Mouse (Mus musculus) kidney, adult 2 months (tissue): ENCODE results near the gene Poldip3. TPM values are rescaled to one million over a fixed set of nuclear protein-coding genes. Genes with fewer than 3 reads are reported as not detected.
"Not testable (repeated sequence)": the region's sequence is repeated elsewhere in the genome, so short reads cannot be mapped to it uniquely, and the experiment has no call there.

Experiments
- DNase-seq: peaks from one replicate; pipeline ENCODE4 v3.0.0; 2021
- H3K27ac ChIP-seq: fragments of 200-500 bp; 2 replicates; pipeline ENCODE4 v1.5.1; 2012; ENCODE audit warnings: low read depth, low read length, control low read depth, inconsistent platforms; ENCODE audit not compliant: insufficient read depth
- H3K27me3 ChIP-seq: fragments of 200-500 bp; replicated peaks from 2 replicates; pipeline ENCODE4 v1.6.1; 2012; ENCODE audit warnings: mild to moderate bottlenecking, moderate library complexity, low read length, inconsistent platforms; ENCODE audit not compliant: control insufficient read depth, insufficient read depth
- H3K36me3 ChIP-seq: fragments of 200-500 bp; 2 replicates; pipeline ENCODE4 v1.6.1; 2012; ENCODE audit warnings: mild to moderate bottlenecking, moderate library complexity, low read length, inconsistent platforms; ENCODE audit not compliant: control insufficient read depth, insufficient read depth
- H3K4me1 ChIP-seq: fragments of 200-500 bp; 2 replicates; pipeline ENCODE4 v1.6.1; 2011; ENCODE audit warnings: low read length; ENCODE audit not compliant: control insufficient read depth, insufficient read depth
- H3K4me3 ChIP-seq: fragments of 200-500 bp; 2 replicates; pipeline ENCODE4 v1.5.1; 2011; ENCODE audit warnings: mild to moderate bottlenecking, low read depth, low read length, control low read depth; ENCODE audit not compliant: insufficient read depth
- CTCF ChIP-seq: fragments of 200-500 bp; conservative IDR thresholded peaks from 2 replicates; pipeline ENCODE4 v1.5.1; 2011; ENCODE audit warnings: low read depth, mild to moderate bottlenecking, control low read depth, low read length, moderate library complexity, mixed read lengths; ENCODE audit not compliant: insufficient read depth, insufficient read length
- POLR2A ChIP-seq: fragments of 200-500 bp; IDR thresholded peaks from one replicate; pipeline ENCODE4 v1.6.1; 2011; ENCODE audit warnings: low read depth, low read length, control low read depth
- WGBS: fragments of 180-500 bp; shearing (Covaris S2); methylation state at CpG from one replicate; pipeline ENCODE4 v1.1.7; 2018; 5-methylcytosine and 5-hydroxymethylcytosine counted together
- polyA plus RNA-seq: library from polyadenylated mRNA; depleted of rRNA; stranded (reverse); fragments of >200 nt; gene quantifications from 2 replicates; pipeline ENCODE4 v1.2.3, GENCODE M21; 2012

Poldip3 gene
- polyA plus RNA-seq, 1 experiment, result 47.2 TPM

GRCm38 (mm10) chr15:83142861-83143260, 6.3 kb downstream of the Poldip3 start:
- TF ChIP-seq POLR2A (no peak), CTCF (no peak)
- no peak overlapping the region for H3K27ac ChIP-seq
- H3K27me3 ChIP-seq, result no peaks in the 10 kb centered on the region
- H3K4me3 ChIP-seq, result no peak overlapping the region
- H3K4me1 ChIP-seq, result peaks cover 12% of the 10 kb centered on the region; the same call in 1 of the 2 replicates
- 42% methylated on average over 5 of the region's 5 CpGs for WGBS
- no peaks in the 10 kb centered on the region; the same call in 1 of the 2 replicates for H3K36me3 ChIP-seq
- no peak for DNase-seq

- no peak for DNase-seq
- TF ChIP-seq POLR2A (no peak), CTCF (no peak)
- Histone ChIP-seq H3K27ac (no peak overlapping the region), H3K4me3 (no peak overlapping the region), H3K27me3 (no peaks in the 10 kb centered on the region), H3K4me1 (no peaks in the 10 kb centered on the region), H3K36me3 (peaks cover 2% of the 10 kb centered on the region)
- WGBS, result 88% methylated on average over 2 of the region's 2 CpGs
Observed at GRCm38 (mm10) chr15:83135654-83136053, 13.5 kb downstream of the Poldip3 start.

- no peak for TF ChIP-seq CTCF
- TF ChIP-seq POLR2A, result no peak
- no peaks in the 10 kb centered on the region for H3K27me3 ChIP-seq
- no peaks in the 10 kb centered on the region for H3K4me1 ChIP-seq
- H3K4me3 ChIP-seq, result no peak overlapping the region
- H3K36me3 ChIP-seq, result peaks cover 2% of the 10 kb centered on the region
- DNase-seq, result no peak
- WGBS, result 76% methylated on average over 6 of the region's 6 CpGs
- no peak overlapping the region for H3K27ac ChIP-seq
Observed at GRCm38 (mm10) chr15:83134671-83135070, 14.5 kb downstream of the Poldip3 start.

- no peak overlapping the region for H3K27ac ChIP-seq
- DNase-seq, result peak; percentile 21
- TF ChIP-seq CTCF, result no peak
- TF ChIP-seq POLR2A, result no peak
- H3K4me3 ChIP-seq, result no peak overlapping the region
- no peaks in the 10 kb centered on the region for H3K4me1 ChIP-seq
- H3K27me3 ChIP-seq, result no peaks in the 10 kb centered on the region
- WGBS, result 65% methylated on average over 7 of the region's 7 CpGs
- H3K36me3 ChIP-seq, result peaks cover 3% of the 10 kb centered on the region
Observed at GRCm38 (mm10) chr15:83129530-83130231, 19.5 kb downstream of the Poldip3 start.

- H3K27ac ChIP-seq, H3K36me3 ChIP-seq, DNase-seq, H3K27me3 ChIP-seq, H3K4me3 ChIP-seq, H3K4me1 ChIP-seq: not testable (repeated sequence)
- WGBS, result 93% methylated on average over 3 of the region's 3 CpGs
Observed at GRCm38 (mm10) chr15:83127037-83127436, 22.1 kb downstream of the Poldip3 start.

GRCm38 (mm10) chr15:83126582-83126981, 22.6 kb downstream of the Poldip3 start:
- no peak for DNase-seq
- Histone ChIP-seq H3K27me3 (no peaks in the 10 kb centered on the region), H3K36me3 (peaks cover 3% of the 10 kb centered on the region), H3K27ac (no peak overlapping the region), H3K4me3 (no peak overlapping the region), H3K4me1 (no peaks in the 10 kb centered on the region)
- WGBS, result 93% methylated on average over 9 of the region's 9 CpGs
- TF ChIP-seq POLR2A, result no peak
- TF ChIP-seq CTCF, result no peak

GRCm38 (mm10) chr15:83124625-83125024, 24.6 kb downstream of the Poldip3 start:
- Histone ChIP-seq H3K27me3 (no peaks in the 10 kb centered on the region), H3K27ac (no peak overlapping the region), H3K4me1 (no peaks in the 10 kb centered on the region), H3K36me3 (peaks cover 3% of the 10 kb centered on the region), H3K4me3 (no peak overlapping the region)
- 66% methylated on average over 5 of the region's 5 CpGs for WGBS
- TF ChIP-seq CTCF (no peak), POLR2A (no peak)
- DNase-seq, result no peak
